Mouse (Mus musculus): ENCODE results near the gene Rock2.

The Rock2 gene

GRCm38 (mm10) chr12:16872006-16872405 is 22.7 kb upstream of the Rock2 start:
- no peak for DNase-seq (ENCODE audit: low spot score)

- DNase-seq (ENCODE audit: low spot score) = no peak
Measured at GRCm38 (mm10) chr12:16872926-16873464, 21.7 kb upstream of the Rock2 start.

GRCm38 (mm10) chr12:16873549-16873948 is 21.1 kb upstream of the Rock2 start:
- DNase-seq (ENCODE audit: low spot score) = no peak

GRCm38 (mm10) chr12:16874086-16874485 is 20.6 kb upstream of the Rock2 start:
- no peak for DNase-seq (ENCODE audit: low spot score)

- no peak for DNase-seq (ENCODE audit: low spot score)
Measured at GRCm38 (mm10) chr12:16875269-16875668, 19.4 kb upstream of the Rock2 start.

- DNase-seq (ENCODE audit: low spot score) = no peak
Measured at GRCm38 (mm10) chr12:16875678-16876077, 19.0 kb upstream of the Rock2 start.

- DNase-seq (ENCODE audit: low spot score) = no peak
Measured at GRCm38 (mm10) chr12:16876667-16877066, 18.0 kb upstream of the Rock2 start.

- DNase-seq (ENCODE audit: low spot score) = no peak
Measured at GRCm38 (mm10) chr12:16877141-16877540, 17.6 kb upstream of the Rock2 start.

GRCm38 (mm10) chr12:16877679-16878078 is 17.0 kb upstream of the Rock2 start:
- DNase-seq (ENCODE audit: low spot score) = no peak

- DNase-seq (ENCODE audit: low spot score) = no peak
Measured at GRCm38 (mm10) chr12:16879369-16879768, 15.3 kb upstream of the Rock2 start.

GRCm38 (mm10) chr12:16880077-16880476 is 14.6 kb upstream of the Rock2 start:
- no peak for DNase-seq (ENCODE audit: low spot score)

GRCm38 (mm10) chr12:16882442-16882841 is 12.3 kb upstream of the Rock2 start:
- DNase-seq (ENCODE audit: low spot score) = no peak

- DNase-seq (ENCODE audit: low spot score) = no peak
Measured at GRCm38 (mm10) chr12:16883111-16883510, 11.6 kb upstream of the Rock2 start.

- DNase-seq (ENCODE audit: low spot score) = no peak
Measured at GRCm38 (mm10) chr12:16884534-16884933, 10.2 kb upstream of the Rock2 start.

- DNase-seq (ENCODE audit: low spot score) = no peak
Measured at GRCm38 (mm10) chr12:16886354-16886753, 8.3 kb upstream of the Rock2 start.

- no peak for DNase-seq (ENCODE audit: low spot score)
Measured at GRCm38 (mm10) chr12:16893039-16893438, 1.7 kb upstream of the Rock2 start.

- no peak for DNase-seq (ENCODE audit: low spot score)
Measured at GRCm38 (mm10) chr12:16893656-16894395, 869 bp upstream of the Rock2 start.

GRCm38 (mm10) chr12:16895221-16895928 is 680 bp downstream of the Rock2 start:
- DNase-seq (ENCODE audit: low spot score) = no peak

- DNase-seq (ENCODE audit: low spot score) = no peak
Measured at GRCm38 (mm10) chr12:16896073-16896789, 1.5 kb downstream of the Rock2 start.

- no peak for DNase-seq (ENCODE audit: low spot score)
Measured at GRCm38 (mm10) chr12:16897225-16897624, 2.5 kb downstream of the Rock2 start.

- no peak for DNase-seq (ENCODE audit: low spot score)
Measured at GRCm38 (mm10) chr12:16898221-16898620, 3.5 kb downstream of the Rock2 start.

GRCm38 (mm10) chr12:16898790-16899189 is 4.1 kb downstream of the Rock2 start:
- no peak for DNase-seq (ENCODE audit: low spot score)

Data from layer of hippocampus, adult 9-10 months (tissue).